Mouse (Mus musculus) forebrain, embryonic 14.5 days (tissue): ENCODE results near the gene Prdm9. TPM values are rescaled to one million over a fixed set of nuclear protein-coding genes. Genes with fewer than 3 reads are reported as not detected.
"Not testable (repeated sequence)": the region's sequence is repeated elsewhere in the genome, so short reads cannot be mapped to it uniquely, and the experiment has no call there.

ENCODE experiments used
- ATAC-seq: fragments of 200-750 bp; cut with Nextera tagmentation; 2 replicates; pipeline ENCODE4 v1.8.0; 2017; ENCODE audit warnings: mild to moderate bottlenecking, moderate library complexity
- DNase-seq: peaks from one replicate; pipeline ENCODE4 v3.0.0-alpha.2; 2015; ENCODE audit warnings: low spot score
- H3K27ac ChIP-seq: fragments of 300-500 bp; sonication (generic); 2 replicates; pipeline ENCODE4 v1.5.1; 2014; ENCODE audit warnings: low read depth, mild to moderate bottlenecking, control low read depth, low read length, moderate library complexity
- H3K27me3 ChIP-seq: fragments of 300-500 bp; sonication (generic); replicated peaks from 2 replicates; pipeline ENCODE4 v1.6.1; 2014; ENCODE audit warnings: low read length, control low read depth, mixed read lengths; ENCODE audit not compliant: control insufficient read depth, insufficient read depth
- H3K36me3 ChIP-seq: fragments of 300-500 bp; sonication (generic); 2 replicates; pipeline ENCODE4 v1.6.1; 2014; ENCODE audit warnings: low read length, control low read depth; ENCODE audit not compliant: control insufficient read depth, insufficient read depth
- H3K4me1 ChIP-seq: fragments of 300-500 bp; sonication (generic); 2 replicates; pipeline ENCODE4 v1.6.1; 2014; ENCODE audit warnings: antibody characterized with exemption, low read length, control low read depth; ENCODE audit not compliant: control insufficient read depth, insufficient read depth
- H3K4me2 ChIP-seq: fragments of 300-500 bp; sonication (generic); 2 replicates; pipeline ENCODE4 v1.6.1; 2014; ENCODE audit warnings: mild to moderate bottlenecking, control low read depth, low read length
- H3K4me3 ChIP-seq: fragments of 300-500 bp; sonication (generic); 2 replicates; pipeline ENCODE4 v1.5.1; 2014; ENCODE audit warnings: low read depth, low read length, control low read depth
- H3K9ac ChIP-seq: fragments of 300-500 bp; sonication (generic); 2 replicates; pipeline ENCODE4 v1.6.1; 2014; ENCODE audit warnings: mild to moderate bottlenecking, low read length, control low read depth, moderate library complexity
- H3K9me3 ChIP-seq: fragments of 300-500 bp; sonication (generic); replicated peaks from 2 replicates; pipeline ENCODE4 v1.6.1; 2016; ENCODE audit warnings: low read length, control low read depth, mixed read lengths; ENCODE audit not compliant: control insufficient read depth
- WGBS: fragments of 180-500 bp; shearing (Covaris S2); extraction: QIAGEN DNeasy Blood & Tissue Kit; methylation state at CpG from one replicate; pipeline ENCODE4 v1.1.7; 2014; 5-methylcytosine and 5-hydroxymethylcytosine counted together
- polyA plus RNA-seq: library from polyadenylated mRNA; unstranded; fragments of >200 nt; fragmentation: Nextera tagmentation; extraction: Ambion mirVana; gene quantifications from 2 replicates; pipeline ENCODE4 v1.2.1, GENCODE M21; 2014

Gene Prdm9
- polyA plus RNA-seq, 1 experiment from 2014 or later: 0.77 TPM

DNA sequence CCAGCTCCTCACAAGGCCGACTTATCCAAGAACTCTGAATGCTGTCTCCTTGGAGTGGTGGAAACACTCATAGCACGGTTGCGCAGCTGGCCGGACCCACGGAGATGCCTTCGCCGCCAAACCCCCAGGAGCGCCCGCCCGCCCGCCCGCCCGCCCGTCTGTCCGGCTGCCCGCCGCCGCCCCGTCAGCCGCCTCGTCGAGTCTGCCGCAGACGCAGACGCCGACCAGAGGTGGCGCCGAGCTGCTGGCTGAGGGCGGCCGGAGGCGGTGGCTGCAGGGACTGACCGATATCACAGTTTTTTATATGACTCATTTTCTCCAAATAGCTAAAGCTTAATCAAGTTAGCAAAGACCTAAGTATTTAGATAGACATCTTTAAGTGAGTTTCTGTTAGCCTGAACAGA lies 13.1 kb upstream of the Prdm9 start:
- Histone ChIP-seq H3K4me2 (peak overlapping the region; percentile 49), H3K4me1 (no peaks in the 10 kb centered on the region), H3K9me3 (no peaks in the 10 kb centered on the region), H3K27ac (no peak overlapping the region), H3K36me3 (no peaks in the 10 kb centered on the region), H3K9ac (no peak overlapping the region), H3K27me3 (no peaks in the 10 kb centered on the region), H3K4me3 (peak overlapping the region; percentile 26)
- WGBS: 1% methylated on average over 32 of the region's 32 CpGs
- DNase-seq: peak; percentile 23
- ATAC-seq: no peak

DNA sequence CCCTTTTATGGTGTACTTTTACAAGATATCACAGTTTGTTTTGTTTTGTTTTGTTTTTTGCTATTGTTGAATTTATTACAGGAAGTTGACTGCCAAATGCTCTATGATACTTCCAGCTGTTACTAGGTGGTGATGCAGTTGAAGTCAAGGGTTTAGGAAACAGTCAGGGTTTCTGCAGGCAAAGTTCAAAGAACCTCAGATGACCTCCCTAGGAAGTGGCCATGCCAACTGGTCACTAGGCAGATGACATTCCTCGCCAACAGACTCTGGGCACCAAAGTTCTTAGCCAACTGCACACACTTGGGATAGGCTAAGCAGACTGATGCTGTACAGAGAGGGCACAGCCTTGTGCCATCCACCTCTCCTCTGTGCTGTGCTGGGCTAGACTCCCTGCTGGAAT lies 10.9 kb upstream of the Prdm9 start:
- no peaks in the 10 kb centered on the region for H3K36me3 ChIP-seq
- DNase-seq (no peak), ATAC-seq (no peak)
- no peak overlapping the region for H3K27ac ChIP-seq
- H3K4me1 ChIP-seq: no peaks in the 10 kb centered on the region
- no peak overlapping the region for H3K4me2 ChIP-seq
- no peaks in the 10 kb centered on the region for H3K27me3 ChIP-seq
- H3K9me3 ChIP-seq: no peaks in the 10 kb centered on the region
- no peak overlapping the region for H3K4me3 ChIP-seq
- H3K9ac ChIP-seq: no peak overlapping the region
- 83% methylated on average over 1 of the region's 1 CpGs for WGBS

DNA sequence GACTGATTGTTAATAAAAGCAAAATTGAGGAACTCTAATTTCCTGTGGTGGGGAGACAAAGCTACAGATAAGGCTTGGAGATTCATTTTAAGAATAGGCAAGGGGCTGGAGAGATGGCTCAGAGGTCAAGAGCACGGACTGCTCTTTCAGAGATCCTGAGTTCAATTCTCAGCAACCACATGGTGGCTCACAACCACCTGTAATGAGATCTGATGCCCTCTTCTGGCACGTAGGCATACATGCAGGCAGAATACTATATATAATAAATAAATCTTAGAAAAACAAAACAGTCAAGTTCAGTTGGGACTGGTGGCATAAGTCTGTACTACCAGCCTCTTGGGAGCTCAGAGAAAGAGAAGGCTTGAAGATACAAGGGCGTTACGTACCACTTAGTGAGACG lies 2.8 kb upstream of the Prdm9 start:
- no peaks in the 10 kb centered on the region for H3K9me3 ChIP-seq
- DNase-seq (no peak), ATAC-seq (no peak)
- H3K4me2 ChIP-seq: no peak overlapping the region
- no peak overlapping the region for H3K4me3 ChIP-seq
- no peak overlapping the region for H3K9ac ChIP-seq
- H3K27ac ChIP-seq: no peak overlapping the region
- 69% methylated on average over 5 of the region's 5 CpGs for WGBS
- H3K36me3 ChIP-seq: no peaks in the 10 kb centered on the region
- no peaks in the 10 kb centered on the region for H3K27me3 ChIP-seq
- H3K4me1 ChIP-seq: peaks cover 4% of the 10 kb centered on the region; the same call in 1 of the 2 replicates

DNA sequence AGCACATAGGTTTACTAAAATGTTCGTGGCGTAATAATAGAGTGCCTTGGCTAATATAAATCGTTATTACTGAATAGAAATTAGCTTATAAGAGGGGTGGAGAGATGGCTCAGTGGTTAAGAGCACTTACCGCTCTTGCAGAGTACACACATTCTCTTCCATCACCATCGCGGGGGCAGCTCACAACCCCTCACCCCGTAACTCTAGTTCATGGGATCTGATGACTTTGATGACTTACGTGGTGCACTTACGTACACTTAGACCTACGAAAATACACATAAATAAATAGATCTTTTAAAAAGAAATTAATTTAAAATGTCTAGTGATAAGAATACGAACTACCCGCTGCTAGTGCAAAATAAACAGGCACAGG lies 760 bp upstream of the Prdm9 start:
- Histone ChIP-seq H3K4me2 (peak overlapping the region; percentile 57), H3K4me1 (peaks cover 4% of the 10 kb centered on the region; the same call in 1 of the 2 replicates), H3K9me3 (no peaks in the 10 kb centered on the region), H3K27me3 (no peaks in the 10 kb centered on the region), H3K9ac (peak overlapping the region; percentile 80; the same call in 1 of the 2 replicates), H3K4me3 (peak overlapping the region; percentile 49), H3K27ac (no peak overlapping the region), H3K36me3 (no peaks in the 10 kb centered on the region)
- 45% methylated on average over 12 of the region's 12 CpGs for WGBS
- ATAC-seq: no peak
- DNase-seq: no peak

DNA sequence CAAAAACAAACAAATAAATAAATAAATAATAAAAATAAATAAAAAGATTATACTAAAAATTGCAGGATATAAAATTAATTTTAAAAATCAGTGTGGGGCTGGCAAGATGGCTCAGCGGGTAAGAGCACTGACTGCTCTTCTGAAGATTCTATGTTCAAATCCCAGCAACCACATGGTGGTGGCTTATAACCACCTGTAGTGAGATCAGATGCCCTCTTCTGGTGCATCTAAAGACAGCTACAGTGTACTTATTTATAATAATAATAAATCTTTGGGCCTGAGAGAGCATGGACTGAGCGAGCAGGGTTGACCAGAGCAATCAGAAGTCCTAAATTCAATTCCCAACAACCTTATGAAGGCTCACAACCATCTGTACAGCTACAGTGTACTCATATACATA lies 4.2 kb downstream of the Prdm9 start:
- ATAC-seq (no peak), DNase-seq (no peak)
- Histone ChIP-seq H3K9me3 (no peaks in the 10 kb centered on the region), H3K9ac (no peak overlapping the region), H3K27me3 (no peaks in the 10 kb centered on the region), H3K4me3 (no peak overlapping the region), H3K4me2 (no peak overlapping the region), H3K27ac (no peak overlapping the region), H3K36me3 (no peaks in the 10 kb centered on the region), H3K4me1 (peaks cover 4% of the 10 kb centered on the region; the same call in 1 of the 2 replicates)
- 87% methylated on average over 2 of the region's 2 CpGs for WGBS

DNA sequence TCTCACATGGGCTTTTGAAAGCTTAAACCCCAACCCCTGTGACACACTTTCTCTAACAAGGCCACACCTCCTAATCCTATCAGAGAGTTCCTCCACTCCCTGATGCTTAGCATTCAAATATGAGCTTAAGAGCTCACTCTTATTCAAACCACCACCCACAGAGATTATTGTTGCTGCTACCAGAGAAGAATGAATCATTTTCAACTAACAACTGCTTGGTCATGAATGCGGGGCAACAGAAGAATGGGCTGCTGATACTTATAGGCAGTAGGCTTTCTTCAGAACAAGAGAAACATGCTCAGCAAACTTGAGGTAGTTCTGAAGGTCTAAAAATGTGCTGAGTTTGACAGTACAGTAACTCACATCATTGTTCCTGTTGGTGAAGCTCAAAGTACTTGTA lies 14.4 kb downstream of the Prdm9 start:
- Histone ChIP-seq H3K4me2 (no peak overlapping the region), H3K9me3 (no peaks in the 10 kb centered on the region), H3K27me3 (no peaks in the 10 kb centered on the region), H3K4me3 (no peak overlapping the region), H3K36me3 (no peaks in the 10 kb centered on the region), H3K27ac (no peak overlapping the region), H3K9ac (no peak overlapping the region), H3K4me1 (no peaks in the 10 kb centered on the region)
- ATAC-seq (no peak), DNase-seq (no peak)
- WGBS: 22% methylated on average over 1 of the region's 1 CpGs

DNA sequence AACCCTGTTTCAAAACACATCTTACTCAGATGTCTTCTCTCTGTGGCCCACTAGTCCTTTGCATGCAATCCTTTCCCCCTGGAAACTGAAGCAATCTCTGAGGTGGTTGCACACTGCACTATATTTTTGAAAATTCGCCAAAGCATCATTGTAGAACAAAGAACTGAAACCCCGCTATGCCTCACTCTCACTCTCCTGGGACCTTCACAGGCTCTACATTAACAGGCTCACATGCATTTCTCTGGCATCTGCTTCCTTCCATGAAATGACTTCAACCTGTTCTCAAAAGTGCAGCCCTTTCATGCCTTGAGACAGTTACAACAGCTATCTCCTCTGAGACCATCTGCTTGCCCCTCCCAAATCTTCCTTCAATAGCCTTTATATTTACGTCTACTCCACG lies 17.7 kb downstream of the Prdm9 start:
- no peak for ATAC-seq
- no peaks in the 10 kb centered on the region for H3K36me3 ChIP-seq
- DNase-seq: no peak
- H3K4me2 ChIP-seq: no peak overlapping the region
- 77% methylated on average over 4 of the region's 4 CpGs for WGBS
- no peak overlapping the region for H3K27ac ChIP-seq
- H3K27me3 ChIP-seq: no peaks in the 10 kb centered on the region
- no peaks in the 10 kb centered on the region for H3K4me1 ChIP-seq
- no peaks in the 10 kb centered on the region for H3K9me3 ChIP-seq
- H3K4me3 ChIP-seq: no peak overlapping the region
- H3K9ac ChIP-seq: no peak overlapping the region

DNA sequence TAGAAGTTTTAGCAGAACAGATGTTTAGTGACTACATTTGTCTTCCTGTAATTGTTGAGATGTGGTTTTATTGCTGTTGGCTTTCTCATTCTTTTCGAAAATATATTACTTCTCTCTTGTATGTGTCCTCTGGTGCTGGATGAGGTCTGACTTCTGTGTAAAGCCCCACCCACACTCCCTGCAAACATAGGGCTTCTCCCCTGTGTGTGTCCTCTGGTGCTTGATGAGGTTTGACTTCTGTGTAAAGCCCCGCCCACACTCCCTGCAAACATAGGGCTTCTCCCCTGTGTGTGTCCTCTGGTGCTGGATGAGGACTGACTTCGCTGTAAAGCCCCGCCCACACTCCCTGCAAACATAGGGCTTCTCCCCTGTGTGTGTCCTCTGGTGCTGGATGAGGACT lies 20.3 kb downstream of the Prdm9 start:
- H3K4me1 ChIP-seq, H3K4me2 ChIP-seq, H3K9me3 ChIP-seq, ATAC-seq, H3K9ac ChIP-seq, DNase-seq, H3K36me3 ChIP-seq, H3K27me3 ChIP-seq, H3K4me3 ChIP-seq, H3K27ac ChIP-seq: not testable (repeated sequence)
- 55% methylated on average over 3 of the region's 4 CpGs for WGBS

DNA sequence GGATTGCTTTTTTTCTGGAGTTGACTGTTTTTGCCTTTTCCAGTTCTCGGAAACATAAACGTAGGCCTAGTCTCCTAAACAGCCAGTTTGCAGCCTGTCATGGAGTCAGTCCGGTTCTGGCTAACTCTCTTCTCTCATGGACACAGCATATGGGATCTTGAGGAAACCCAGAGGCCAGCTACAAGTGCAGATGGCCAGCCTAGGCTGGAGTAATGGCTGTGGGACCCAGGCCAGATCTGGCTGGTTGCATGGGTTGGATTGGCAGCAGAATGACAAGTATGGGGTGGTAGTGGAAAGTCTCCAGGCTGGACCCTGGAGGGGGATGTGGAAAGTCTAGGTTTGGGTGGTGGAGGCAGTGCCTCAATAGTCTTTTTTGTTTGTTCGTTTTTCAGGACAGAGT lies 23.8 kb downstream of the Prdm9 start:
- no peak overlapping the region for H3K27ac ChIP-seq
- no peak overlapping the region for H3K4me2 ChIP-seq
- peaks cover 3% of the 10 kb centered on the region; the same call in 1 of the 2 replicates for H3K27me3 ChIP-seq
- H3K9ac ChIP-seq: no peak overlapping the region
- 73% methylated on average over 4 of the region's 4 CpGs for WGBS
- H3K36me3 ChIP-seq: no peaks in the 10 kb centered on the region
- no peak overlapping the region for H3K4me3 ChIP-seq
- H3K9me3 ChIP-seq: no peaks in the 10 kb centered on the region
- no peak for DNase-seq
- no peak for ATAC-seq
- H3K4me1 ChIP-seq: 0 out of 2 replicates have a peak, but pooled peaks cover 2% of the 10 kb centered on the region
